Mouse (Mus musculus) small intestine, adult 2 months (tissue): ENCODE measurements at regions not wholly inside any gene's neighbourhood (a gene's known extent, or its start where the extent isn't known, plus 50 kb on each side); places are given as distances from the start of the nearest gene placed in this dataset.

Experiments
- CTCF ChIP-seq: fragments of 200-500 bp; IDR thresholded peaks from 2 replicates; pipeline ENCODE4 v1.5.1; 2012; ENCODE audit warnings: low read depth, mild to moderate bottlenecking, control low read depth, inconsistent platforms, low read length, moderate library complexity, mixed read lengths; ENCODE audit not compliant: insufficient replicate concordance, insufficient read length; ENCODE audit errors: extremely low read depth
- POLR2A ChIP-seq: fragments of 200-500 bp; IDR thresholded peaks from 2 replicates; pipeline ENCODE4 v1.6.1; 2012; ENCODE audit warnings: low read depth, mild to moderate bottlenecking, control low read depth, inconsistent platforms, low read length, moderate library complexity

GRCm38 (mm10) chr6:51767582-51768341 is 244.1 kb downstream of the Snx10 start:
- TF ChIP-seq CTCF (no peak), POLR2A (no peak)
